Mouse (Mus musculus) kidney, adult 18-20 months (tissue): ENCODE data around the gene Glrx5.
A peak's percentile ranks its signal among the peaks of the same experiment; 100 is the strongest.

ENCODE experiments used
- DNase-seq: peaks from one replicate; pipeline ENCODE4 v3.0.0; 2021

Glrx5 gene

DNA sequence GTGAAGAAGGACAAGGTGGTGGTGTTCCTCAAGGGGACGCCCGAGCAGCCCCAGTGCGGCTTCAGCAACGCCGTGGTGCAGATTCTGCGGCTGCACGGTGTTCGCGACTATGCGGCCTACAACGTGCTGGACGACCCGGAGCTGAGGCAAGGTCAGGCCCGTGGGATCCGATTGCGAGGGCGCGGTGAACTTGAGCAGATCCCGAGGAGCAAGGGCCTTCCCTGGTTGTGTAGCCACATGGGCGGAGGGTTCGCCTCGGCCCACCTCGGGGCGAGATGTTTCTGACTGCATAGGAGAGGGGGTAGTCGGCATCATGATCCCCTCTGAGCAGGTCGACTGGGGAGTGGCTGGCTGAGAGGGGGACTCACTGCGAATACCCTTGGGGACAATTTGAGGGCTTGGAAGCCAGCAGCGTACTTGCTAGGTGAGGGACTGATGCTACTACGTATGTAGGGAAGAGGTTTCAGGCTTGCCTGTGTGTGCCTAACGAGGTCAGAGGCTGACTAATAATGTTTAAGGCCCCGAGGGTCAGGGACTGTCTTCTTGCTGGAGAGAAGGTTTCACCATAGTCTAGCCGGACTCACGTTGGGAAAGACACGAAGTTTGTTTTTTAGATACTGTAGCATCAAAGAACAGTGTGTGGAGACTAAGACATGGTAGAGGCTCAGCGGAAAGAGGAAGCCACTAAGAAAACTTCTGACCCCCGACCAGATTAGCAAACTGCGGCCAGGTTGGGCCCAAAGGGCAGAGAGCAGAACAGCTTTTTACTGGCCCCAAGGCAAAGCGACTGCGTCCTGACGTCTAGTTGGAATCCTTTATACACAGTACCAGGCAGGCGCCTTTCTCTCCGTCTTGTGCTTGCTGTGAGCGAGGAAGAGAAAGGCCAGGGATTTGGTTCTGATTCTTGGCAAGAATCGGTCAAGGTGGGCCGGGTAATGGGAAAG is 616 bp downstream of the Glrx5 start:
- peak; percentile 31 for DNase-seq

DNA sequence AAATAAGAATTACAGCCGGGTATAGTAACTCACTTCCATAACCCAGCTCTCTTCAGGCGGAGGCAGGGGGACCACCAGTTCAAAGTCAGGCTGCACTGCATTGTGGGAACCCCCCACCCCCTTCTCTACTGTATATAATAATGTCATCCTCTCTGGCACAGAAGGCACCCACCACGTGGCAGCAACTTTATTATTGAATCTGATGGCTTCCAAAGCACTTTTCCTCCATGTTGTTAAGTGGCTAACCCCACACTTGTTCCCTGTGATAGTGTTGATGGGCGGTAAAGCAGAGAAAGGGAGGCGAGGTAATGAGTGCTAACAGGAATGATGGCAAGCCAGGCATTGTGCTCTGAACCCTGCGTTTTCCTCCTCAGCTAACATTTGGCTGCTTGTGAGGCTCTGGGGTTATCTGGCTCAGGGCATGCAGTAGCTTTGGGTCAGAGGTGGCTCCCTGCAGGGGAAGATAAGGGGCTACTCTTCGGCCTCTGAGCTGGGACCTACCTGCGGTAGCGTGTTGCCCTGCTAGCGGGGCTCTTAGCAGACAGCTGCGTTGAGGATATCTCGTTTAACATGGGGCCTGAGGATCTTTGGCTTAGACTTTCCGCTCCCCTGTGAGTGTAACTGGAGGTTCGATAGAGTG is 1.8 kb downstream of the Glrx5 start:
- no peak for DNase-seq

DNA sequence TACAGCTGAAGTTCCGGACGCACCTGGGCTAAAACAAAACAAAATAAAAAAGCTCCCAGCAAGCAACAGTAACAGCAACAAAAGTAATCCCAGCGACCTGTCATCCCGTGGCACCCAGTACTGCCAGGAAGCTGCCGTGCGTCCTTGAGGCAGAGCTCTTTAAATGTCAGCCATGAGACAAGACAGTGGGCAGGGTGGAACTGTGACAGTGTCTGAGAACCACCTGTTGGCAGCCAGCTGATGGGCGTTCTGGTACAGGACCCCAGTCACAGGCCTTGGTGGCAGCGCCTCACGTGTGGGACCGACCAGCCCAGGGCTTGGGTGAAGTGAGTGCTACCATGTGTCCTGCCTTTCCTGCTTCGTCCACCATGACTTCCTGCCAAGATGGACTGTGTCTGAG is 5.7 kb downstream of the Glrx5 start:
- DNase-seq: no peak

DNA sequence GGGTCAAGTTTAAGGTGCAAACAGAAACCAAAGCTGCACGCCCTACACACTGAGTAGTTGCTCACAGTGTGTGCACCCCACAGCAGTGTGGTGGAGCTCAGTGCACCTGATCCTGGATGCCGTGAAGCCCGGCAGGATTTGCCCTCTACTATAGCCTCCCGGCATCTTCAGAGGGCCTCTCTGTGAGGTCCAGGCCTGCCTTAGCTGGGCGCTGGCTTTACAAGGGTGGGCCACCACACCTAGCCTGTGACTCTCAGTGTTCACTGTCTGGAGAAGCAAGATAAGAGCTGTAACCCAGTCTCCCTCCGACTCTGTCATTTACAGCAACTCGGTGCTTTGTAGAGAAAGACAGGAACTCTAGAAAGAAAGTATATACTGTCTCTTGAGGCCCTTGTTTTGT is 6.4 kb downstream of the Glrx5 start:
- no peak for DNase-seq

DNA sequence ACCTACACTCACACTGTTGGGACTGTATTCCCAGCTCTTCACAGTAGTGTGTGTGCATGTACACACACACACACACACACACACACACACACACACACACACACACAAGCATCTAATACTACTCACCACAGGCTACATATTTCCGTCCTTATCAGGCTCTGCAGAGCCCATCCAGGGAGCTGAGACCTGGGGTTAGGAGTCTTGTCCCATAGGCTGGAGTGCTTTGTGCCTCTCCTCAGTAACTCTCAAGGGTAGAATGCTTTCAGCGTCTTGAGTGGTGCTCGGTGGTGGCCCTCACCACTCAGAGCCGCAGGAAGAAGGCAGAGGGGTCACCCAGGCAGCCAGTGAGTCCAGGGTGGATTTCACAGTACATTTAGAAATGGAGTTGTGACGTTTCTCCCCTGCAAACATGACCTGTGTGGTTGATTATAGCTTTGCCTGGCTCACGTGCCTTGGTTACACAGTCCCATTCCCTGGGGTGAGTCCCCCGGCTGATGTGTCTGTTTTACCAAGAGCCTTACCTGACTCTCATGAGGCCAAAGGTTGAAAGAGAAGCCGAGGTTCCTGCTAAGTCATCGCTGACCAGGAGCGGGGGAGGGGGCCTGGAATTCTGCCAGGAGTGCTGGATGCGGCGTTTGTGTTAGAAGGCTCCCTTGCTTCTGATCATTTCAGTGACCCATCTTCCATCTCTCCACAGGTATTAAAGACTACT is 7.2 kb downstream of the Glrx5 start:
- peak; percentile 62 for DNase-seq

DNA sequence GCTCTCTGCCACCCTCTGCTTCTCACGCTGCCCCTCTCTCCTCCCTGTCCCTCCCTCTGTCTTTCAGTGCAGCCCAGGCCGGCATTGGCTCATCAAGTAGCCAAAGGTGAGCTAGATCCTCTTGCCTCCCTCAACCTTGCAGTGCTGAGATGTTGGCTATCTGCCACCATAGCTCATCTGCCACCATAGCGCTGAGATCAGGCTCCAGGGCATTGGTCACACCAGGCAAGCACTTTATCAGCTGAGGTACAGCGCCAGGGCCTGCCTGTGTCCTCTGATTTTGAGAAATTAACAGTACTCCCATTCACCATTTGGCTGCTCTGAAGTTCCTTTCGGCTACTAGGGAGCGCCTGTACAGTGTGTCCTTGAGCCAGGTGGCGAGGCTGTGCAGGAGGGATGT is 8.5 kb downstream of the Glrx5 start:
- no peak for DNase-seq

DNA sequence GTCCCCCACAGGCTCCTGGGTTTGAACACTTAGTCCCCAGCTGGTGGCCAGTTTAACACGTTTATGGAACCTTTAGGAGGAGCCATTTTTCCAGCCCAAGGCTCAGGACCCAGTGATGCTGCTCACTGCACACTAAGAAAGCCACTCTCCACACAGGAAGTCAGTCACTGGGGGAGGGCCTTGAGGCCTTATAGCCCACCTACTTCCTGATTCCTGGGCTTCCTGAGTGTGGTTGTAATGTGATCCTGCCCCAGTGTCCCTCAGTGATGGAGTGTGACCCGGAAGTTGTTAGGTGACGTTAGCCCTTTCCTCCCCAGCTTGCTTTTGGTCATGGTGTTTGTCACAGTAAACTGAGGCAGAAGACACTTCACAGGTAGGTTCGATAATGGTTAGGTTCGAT is 10.6 kb downstream of the Glrx5 start:
- no peak for DNase-seq

DNA sequence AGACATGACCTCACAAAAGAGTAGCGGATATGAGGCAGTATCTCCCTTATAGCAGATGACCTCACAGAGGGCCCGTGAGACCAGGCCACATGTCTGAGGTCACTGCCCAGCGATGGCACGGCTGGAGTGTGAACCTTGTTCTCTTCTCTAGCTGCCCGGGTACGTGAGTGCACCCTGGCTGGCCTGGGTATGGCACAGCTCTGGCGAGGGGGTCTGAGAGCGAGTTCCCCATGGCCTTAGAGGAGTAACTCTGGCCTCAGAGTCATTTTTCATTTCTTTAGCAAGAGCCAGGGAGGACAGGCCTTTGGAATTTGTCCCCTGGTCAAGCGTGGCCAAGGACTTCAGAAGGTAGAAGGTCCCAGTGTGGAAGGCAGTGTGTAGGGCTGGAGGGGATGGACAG is 12.3 kb downstream of the Glrx5 start:
- peak; percentile 34 for DNase-seq

DNA sequence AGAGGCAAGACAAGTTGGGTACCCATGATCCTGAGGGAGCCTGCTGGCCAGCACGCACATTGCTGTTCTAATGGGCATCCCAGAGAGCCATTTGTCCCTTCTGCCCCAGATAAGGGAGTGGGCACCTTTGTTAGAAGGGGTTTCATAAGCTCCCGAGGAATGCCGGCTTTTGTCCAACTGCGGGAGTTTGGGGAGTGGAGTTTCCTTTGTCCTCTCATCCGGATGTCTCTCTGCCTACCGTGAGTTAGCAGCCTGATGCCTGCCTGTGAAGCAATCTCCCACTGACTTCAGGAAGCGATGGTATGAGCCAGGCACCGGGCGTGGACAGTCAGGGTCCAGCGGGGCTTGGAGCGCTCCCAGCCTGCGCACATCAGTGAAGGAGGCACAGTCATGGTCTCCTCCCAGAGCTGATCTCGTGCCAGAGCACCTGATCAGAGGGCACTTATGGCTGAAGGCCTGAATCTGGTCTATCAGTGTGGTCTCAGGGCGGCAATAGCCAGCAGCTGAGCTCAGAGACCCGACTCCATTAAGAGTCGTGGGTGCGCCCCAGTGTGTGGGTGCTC is 15.9 kb downstream of the Glrx5 start:
- no peak for DNase-seq

DNA sequence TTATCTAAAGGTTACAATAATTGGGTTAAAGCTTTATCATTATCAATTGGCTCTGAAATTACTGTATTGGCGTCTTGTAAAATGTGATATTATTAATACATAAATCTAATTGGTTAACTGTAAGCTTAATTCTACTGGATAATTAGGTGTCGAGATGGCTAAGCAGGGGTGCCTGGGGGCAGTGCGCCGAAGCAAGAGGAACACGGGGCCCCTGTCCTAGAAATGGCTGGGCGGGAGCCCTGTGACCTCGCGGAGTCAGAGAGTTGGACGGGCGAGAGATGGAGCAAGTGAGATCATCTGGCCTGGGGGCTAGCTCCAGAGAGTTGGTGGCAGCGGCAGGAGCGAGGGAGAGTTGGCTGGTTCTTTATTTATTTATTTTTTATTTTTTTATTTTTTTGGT is 17.3 kb downstream of the Glrx5 start:
- DNase-seq: no peak

DNA sequence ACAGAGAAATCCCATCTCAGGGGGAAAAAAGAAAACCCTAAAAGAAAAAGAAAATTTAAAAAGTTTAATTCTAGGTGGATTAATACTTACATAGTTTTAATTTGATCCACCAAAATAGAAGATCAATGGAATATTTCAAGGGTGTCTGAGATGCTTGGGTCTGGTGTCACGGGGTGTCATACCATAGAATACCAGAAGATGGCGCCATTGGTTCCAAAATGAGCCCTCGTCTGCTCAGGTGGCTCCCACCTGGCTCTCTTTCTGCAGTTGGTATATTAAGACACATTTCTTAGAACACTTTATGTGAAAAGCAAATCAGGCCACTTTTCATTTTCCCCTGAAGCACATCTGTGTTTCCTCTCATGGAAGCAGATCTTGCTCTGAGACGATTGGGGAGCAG is 18.4 kb downstream of the Glrx5 start:
- peak; percentile 63 for DNase-seq

DNA sequence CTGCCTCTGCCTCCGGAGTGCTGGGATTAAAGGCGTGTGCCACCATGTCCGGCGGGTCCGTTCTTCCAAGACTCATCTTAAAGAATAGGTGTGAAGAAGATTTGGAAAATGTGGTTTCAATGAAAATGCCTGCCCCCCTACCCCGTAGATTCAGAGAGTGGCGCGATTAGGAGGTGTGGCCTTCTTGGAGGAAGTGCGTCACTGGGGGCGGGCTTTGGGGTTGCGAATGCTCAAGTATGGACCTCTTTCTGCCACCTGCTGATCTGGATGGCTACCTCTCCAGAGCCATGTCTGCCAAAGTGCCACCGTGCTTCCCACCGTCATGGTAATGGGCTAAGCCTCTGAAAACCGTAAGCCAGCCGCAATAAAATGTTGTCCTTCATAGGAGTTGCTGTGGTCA is 21.6 kb downstream of the Glrx5 start:
- DNase-seq: no peak

DNA sequence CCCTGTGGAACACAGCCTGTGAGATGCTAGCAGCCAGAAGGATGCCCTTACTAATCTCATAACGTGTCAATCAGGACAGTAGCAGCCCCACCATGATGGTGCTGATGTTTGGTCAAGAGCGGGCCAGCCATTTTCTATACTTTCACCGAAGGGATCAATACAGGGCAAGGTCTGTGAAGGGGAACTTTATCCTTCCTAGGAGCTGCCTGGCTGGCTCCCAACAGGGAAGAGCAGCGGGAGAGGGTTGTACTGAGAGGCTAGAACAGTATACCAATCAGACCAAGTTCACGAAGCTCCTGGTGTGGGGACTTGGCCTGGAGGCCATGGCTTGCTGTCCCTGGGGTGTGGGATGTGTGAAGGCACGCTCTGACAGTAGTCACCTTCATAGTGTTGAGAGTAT is 22.8 kb downstream of the Glrx5 start:
- DNase-seq: no peak

DNA sequence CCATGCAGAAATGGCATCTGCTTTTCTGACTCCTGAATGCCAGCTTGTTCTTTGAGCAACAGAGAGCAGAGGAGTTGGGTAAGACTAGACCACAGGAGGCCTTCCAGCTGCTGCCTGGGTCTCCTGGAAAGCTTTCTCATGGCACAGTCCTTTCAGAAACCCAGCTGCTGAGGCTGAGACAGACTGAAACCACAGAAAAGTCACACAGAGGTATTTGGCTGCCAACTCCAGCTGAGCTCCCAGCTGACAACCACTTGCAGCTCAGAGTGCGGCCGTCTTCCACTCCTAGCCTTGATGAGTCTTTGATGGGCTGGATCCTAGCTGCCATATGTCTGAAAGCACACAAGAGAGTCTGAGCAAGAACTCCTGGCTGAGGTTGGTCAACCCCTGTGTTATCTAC is 27.5 kb downstream of the Glrx5 start:
- no peak for DNase-seq

DNA sequence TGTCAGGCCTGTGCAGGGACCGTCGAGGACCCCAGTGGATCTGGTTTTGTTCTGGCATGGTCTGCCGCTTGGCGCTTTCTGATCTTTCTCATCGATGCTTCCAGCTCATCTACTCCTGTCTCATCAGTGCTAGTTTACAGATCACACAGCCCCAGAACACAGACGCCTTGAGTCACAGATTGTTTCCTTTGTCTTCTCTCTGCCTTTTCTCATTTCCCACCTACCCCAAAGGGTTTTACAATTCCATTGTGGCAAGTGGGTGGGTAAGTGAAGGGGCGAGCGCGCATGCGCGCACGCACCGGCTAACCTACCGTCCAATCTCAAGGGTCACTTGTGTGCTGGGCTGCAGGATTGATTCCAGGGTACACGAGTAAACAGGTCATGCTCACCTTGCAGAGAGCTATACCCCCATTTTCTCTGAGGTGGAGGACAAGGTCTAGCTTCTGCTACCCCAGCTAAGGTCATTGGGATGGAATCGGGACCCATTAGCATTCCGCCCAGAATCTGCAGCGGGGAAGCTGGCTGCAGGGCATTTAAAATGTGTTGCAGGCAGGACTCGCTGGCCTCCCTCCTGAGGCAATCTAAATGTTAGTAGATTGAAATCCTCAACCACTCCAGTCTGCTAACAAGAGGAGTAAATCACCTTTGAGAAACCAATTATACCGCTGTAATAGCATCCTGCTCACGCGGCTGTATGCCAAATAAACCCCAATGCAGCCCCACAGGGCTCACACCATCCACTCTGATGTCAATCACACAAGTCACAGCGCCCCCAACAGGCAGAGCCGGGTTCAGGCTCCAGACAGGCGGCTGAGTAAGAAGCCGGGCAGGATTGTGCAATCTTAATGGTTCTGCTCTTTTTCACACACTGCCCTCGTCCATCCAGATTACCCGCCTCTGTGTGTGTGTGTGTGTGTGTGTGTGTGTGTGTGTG is 31.0 kb downstream of the Glrx5 start:
- DNase-seq: no peak

DNA sequence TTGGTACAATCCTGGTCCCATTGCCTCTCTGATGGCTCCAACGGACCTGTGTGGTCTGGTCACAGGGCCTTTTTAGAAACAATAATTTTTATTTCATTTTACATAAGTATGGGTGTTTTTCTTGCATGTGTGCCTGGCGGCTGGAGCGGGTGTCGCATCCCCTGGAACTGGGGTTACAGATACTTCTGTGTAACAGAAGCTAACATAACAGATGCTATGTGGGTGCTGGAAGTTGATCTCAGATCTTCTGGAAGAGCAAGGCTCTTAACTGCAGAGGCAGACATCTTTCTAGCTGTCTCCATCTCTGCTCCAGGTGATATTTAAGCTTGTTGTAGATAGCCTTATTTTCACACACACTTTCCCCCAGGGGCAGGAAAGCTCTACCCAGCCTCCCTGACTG is 31.7 kb downstream of the Glrx5 start:
- no peak for DNase-seq

DNA sequence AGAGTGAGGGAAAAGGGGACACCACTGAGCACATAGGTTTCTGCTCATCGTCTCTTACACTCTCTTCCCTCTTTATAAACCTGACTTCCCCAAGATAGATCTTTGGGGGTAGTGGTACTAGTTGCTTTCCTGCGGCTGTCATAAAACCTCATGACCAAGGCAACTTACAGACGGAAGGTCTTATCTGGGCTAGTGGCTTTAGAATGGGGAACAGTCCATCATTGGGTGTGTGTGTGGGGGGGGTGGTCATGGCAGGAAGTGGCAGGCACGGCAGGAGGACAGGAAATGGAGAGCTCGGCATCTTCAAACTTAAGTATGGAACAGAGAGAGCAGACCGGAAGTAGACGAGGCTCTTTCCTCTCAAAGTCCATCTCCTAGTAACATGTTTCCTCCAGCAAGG is 32.6 kb downstream of the Glrx5 start:
- DNase-seq: no peak

DNA sequence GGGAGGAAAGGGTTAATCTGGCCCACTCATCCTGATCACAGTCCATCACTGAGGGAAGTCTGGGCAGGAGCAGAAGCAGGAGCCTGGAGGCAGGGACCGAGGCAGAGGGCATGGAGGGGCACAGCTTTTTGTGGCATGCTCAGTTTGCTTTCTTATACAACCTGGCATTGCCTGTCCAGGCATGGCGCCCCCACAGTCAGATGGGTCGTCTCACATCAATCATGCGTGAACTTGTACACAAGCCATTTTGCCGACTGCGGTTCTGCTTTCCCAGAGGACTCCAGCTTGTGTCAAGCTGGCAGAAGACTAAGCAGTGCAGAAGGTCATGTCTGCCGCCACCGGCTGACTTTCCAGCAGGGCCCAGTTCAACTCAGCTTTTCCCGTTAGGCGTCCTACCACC is 34.0 kb downstream of the Glrx5 start:
- DNase-seq: no peak

DNA sequence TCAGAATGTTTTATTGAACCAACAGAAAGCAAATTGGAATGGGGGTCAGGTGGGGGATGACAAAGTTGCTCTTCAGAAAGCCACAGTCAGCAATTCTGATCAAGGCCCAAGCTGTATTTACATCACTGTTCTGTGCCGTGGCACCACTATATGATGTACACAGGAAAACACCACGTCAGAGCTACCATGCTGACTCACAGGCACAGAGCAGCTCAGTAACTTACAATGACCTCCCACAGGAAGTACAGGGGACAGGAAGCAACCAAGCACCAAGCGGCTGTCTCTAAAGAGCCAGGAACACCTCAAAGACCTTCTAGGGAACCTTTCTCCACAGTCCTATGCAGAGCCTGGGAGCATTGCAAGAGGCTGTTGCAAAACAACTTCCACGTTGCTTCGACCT is 36.4 kb downstream of the Glrx5 start:
- no peak for DNase-seq

DNA sequence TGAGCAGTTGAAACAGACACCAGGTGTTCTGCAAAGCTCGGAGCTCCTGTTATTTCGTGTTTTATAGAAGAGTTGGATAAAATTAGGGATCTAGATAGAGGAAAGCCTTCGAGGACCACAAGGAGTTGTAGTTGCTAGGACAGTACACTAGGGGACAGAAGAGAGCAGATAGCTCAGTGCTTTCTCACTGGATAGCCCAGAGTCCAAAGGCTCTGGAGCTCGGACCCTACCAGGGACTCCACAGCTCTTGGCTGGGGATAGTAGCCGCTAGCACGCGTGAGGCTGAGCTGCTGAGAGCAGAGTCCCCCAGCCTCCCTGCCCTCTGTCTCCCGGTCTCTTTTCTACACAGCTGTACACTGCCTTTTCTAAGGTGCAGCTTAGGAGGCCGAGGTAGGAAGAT is 41.2 kb downstream of the Glrx5 start:
- DNase-seq: peak; percentile 19

DNA sequence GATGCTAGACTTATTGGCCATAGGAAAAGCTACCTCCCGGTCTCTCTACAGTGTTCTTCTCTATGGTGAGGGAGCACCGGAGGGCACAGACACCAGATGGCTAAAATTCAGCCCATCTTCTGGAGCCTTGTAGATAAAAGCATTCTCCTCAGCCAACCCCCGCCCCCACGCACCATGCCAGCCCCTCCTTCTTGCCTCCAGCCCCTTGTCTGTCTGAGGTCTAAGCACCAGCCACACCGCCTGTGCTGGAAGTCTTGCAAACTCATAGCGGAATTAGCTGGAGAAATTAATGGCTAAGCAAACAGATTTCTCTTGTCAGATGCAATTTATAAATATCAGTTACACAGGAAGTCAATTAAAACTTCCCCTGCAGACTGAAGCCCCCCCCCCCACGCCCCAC is 43.0 kb downstream of the Glrx5 start:
- DNase-seq: no peak

DNA sequence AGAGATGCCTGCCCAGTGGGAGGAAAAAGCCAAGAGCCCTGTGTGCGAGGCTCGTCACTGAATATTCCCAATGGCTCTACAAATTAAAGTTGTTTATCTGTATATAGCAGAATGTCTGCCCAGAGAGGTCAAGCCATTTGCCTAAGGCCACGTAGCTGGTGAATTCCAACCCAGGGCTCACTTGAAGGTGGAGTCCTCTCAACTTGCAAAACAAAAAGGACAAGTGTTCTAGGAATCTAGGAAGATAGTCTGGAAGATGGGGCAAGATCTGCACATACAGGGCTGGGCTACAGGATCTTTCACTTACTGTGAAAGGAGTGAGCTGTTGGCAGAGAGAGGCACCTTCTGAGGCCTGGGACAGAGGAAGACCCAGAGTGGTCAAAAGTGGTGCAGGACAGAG is 44.0 kb downstream of the Glrx5 start:
- no peak for DNase-seq
